Mouse (Mus musculus) layer of hippocampus, postnatal 14 days (tissue): Measurements from ENCODE around the gene Hmx2. TPM values are rescaled to one million over a fixed set of nuclear protein-coding genes. Genes with fewer than 3 reads are reported as not detected.

Experiments
- DNase-seq, 2 experiments: peaks; one replicate each; pipeline ENCODE4 v3.0.0; 2021 to 2022; ENCODE audit warnings: low spot score in 2 of 2, mixed read lengths in 1 of 2
- total RNA-seq, 2 experiments: library from RNA; stranded (reverse); gene quantifications; 2 replicates each; pipeline ENCODE4 v1.2.3; 2021

Hmx2 gene
- total RNA-seq, 2 experiments from 2014 or later, result not detected

DNA sequence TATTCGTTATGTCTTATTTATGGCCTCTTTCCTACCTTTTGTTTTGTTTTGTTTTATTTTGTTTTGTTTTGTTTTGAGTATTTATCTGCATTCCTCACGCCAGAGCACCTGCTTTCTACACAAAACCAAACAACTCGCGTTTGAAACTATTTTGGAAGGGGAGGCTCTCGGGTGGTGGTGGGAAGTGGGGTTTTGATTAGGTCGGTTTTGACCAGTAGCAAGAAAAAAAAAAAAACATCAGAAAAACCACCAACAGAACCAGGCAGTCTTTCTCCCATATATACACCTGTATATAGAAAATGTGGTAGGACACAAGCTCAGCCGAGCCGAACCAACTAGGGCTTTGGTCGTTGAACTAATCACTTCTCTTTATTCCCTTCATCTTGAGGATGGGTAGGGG is 7.5 kb downstream of the Hmx2 start:
- DNase-seq, result no peak

DNA sequence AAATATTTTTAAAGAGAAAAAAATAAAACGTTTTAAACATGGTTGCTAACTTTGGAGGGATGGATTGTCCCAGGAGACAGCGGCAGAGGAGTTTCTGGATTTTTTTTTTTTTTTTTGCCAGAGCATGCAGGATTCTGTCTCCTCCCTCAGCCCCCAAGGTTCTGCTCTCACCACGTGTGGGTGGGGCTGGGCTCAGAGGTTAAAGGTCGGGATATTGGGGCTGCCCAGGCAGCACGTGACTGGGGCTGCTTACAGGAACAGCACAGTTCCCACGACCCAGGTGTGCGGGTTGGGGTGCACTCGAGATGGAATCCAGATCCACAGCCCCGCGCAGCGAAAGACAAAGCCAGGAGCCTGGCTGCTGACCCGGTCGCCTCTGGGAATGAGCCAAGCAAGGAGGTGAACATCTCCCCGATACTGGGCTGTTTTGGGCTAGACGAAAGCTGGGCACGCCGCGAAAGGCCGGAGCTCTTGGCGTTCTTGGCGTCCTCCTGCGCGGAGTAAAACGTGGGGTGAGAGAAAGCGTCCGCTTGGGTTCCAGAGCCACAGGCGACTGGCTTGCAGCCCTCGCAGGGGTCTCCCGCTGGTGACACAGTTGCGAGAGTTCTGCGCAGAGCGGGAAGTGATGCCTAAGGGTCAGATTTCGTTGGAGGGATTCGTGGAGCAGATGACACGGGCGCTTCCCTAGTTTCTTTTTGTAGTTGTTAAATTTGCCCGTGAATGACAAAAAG is 8.1 kb downstream of the Hmx2 start:
- DNase-seq, result no peak

DNA sequence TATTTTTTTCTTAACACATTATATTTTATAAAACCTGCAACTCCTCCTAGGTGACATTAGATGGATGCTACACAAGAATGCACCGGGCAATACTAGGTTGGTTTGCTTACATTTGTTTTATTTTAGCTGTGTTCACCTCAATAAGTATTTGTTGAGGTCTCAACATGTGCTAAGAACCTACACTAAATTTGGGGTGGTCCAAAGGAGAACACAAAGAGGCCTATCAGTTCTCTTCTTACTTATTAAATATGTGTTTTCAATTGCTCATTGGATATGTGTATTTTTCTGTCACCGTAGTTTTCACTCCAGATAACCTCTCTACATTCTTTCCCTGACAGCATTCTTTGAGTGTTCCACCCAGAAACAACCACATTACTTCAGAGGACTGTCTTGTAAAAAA is 9.2 kb downstream of the Hmx2 start:
- no peak for DNase-seq

DNA sequence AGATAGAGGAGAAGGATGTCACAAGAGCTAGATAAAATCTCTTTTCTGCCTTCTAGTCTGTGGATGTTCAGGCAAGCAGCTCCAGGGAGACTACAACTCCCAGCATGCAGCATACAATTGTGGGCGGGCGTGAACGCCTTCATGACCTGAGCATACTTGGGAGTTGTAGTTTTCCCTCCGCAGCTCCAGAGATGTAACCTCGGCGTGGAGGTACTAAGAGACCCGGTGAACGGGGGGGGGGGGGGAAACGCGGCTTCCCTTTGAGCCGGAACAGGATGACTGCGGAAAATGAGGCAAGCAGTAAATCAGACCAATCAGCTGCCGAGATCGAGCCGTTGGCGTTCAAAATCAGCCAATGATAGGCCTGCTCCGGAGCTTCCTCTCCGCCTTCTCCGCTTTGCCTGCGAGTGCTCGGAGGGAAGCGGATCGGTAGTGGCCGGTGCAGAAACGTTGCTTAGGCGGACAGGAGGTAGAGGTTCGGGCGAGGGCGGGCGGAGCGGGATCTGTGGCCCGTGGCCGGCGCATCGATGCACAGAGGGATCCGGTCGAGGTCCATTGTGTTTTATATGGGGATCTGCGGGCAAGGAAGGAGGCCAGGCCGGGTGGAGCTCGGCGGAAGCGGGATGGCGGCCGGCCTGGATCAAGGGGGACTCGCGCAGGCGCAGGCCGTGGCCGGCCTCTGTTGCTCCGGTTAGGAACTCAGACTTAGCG is 11.6 kb downstream of the Hmx2 start, which contains the start of gene Bub3:
Bub3 (plus strand) TSS at position 237 of the 711 bp plus-strand sequence.
- peak; percentile 91 to 95 for DNase-seq

DNA sequence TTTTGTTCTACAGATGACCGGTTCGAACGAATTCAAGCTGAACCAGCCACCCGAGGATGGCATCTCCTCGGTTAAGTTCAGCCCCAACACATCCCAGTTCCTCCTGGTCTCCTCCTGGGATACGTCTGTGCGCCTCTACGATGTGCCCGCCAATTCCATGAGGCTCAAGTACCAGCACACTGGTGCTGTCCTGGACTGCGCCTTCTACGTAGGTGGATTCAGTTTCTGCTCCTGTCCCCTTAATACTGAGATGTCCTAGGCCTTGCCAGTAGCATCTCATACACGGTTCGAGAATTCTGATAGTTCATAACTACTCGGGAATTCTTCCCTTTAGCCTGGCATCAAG is 12.1 kb downstream of the Hmx2 start:
- no peak for DNase-seq

DNA sequence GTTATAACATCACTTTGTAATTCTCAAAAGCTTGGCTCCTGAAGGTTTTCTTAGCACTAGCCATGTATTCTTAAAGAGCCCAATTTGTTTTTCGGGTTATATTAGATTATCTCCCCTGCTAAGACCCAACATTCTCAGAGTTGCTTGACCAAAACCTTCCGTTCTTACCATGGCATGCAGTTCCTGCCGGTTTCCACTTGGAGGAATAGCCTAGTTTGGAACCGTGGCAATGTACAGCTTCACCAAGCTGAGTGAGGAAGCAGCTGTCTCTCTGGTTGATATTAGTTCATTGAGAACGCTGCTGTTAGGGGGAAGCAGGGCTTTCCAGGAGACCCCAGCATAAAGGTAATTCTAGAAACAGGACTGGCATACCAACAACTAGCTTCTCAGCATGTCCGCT is 26.7 kb downstream of the Hmx2 start:
- DNase-seq, result peak in 1 of 2 experiments; percentile 2

DNA sequence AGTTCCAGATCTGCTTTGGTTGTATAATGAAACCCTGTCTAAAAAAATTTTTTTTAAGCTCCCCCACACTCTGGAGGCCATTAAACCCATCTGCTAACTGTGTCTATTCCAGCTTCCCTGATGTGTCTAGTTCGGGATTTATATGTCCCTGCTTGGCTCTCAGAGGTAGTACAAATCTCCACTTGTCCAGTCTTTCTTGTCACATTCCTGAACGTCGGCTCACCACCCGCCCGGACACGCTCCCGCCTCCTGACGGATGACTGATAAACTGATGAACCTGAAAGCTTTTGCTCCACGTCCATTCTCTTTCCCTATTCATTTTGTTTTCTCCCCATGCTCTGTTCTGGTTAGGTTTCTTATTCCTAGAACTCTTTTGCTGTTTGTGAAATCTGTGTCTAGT is 33.6 kb downstream of the Hmx2 start:
- DNase-seq, result no peak

DNA sequence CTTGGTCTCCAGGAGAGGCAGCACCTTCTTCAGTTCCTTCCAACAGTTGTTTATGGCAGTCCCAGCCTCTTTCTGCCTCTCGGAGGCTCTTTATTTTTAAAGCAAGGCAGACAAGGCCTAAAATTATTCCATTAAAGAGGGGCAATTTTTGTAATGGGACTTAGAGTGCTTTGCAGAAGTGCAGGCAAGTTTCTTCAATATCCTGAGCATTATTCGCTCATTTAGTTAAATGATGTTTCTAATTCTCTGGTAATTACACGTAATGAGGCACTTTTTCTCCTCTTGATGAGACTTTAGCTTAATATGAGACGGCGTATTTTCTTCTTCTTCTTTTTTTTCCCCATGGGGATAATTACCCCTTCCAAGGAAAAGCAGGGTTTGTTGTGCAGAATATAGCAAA is 37.0 kb downstream of the Hmx2 start:
- DNase-seq, result no peak

DNA sequence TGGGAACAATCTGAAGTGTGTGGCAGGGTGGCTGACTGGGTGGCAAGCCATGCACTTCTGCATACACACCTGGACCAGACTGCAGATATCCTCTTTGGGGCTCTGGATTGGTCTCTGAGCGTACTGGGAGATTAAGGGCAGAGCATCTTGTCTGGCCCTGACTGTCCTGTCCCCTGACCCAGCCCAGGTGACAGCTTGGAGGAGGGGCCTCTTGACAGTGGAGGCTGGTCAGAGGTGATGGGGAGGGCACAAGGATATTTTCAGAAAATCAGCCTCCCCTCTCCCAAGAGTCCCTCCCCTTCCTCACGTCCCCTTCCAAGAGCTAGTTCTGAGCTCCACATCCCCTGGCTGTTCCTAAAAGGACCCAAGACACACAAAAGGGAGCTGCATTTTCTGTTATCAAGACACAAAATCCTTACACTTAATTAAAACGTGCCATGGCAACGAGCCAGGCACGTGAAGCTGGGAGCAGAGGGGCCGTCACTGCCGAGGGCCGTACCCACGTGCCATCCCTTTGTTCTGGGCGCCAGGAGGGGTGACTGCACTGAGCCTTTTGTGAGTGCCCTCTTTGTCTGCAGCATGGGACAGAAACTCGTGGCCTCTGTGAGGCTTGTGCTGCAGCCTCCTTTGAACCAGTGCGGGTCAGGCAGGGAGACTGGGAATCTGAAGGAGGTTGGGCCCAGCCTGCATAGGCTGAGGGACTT is 49.4 kb downstream of the Hmx2 start:
- DNase-seq, result no peak

DNA sequence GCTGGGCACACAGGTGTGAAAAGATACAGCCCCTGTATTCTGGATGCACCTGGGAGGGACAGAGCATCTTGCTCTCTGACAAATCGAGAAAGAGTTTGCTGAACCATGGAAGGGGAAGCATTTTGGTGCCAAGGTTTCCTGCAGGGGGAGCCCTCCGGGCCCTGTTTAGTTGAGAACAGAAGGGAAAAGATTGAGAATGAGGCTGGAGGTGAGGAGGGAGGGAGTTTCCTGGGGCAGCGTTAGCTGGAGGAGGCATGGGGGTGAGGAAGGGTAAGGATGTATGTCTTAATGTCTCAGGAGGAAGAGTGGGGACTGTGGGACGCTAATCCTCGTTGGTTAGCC is 49.9 kb downstream of the Hmx2 start:
- peak; percentile 25 to 32 for DNase-seq

DNA sequence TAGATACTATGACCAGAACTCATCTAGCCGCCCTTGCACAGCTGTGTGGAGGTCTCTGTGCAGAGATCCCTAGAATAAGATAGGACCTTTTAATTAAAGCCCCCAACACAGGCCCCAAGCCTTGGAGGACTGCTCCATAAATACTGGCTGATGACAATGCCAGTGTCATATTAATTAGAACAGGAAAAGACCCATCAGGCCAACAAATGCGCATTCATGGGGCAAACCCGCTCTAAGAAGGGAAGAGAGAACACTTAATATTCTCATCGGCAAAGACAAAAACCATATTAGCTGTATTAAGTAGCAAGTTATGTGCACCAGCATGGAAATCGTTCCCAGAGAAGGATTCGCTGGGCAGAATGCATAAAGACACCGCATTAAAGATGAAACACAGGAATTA is 53.5 kb downstream of the Hmx2 start:
- DNase-seq, result no peak

DNA sequence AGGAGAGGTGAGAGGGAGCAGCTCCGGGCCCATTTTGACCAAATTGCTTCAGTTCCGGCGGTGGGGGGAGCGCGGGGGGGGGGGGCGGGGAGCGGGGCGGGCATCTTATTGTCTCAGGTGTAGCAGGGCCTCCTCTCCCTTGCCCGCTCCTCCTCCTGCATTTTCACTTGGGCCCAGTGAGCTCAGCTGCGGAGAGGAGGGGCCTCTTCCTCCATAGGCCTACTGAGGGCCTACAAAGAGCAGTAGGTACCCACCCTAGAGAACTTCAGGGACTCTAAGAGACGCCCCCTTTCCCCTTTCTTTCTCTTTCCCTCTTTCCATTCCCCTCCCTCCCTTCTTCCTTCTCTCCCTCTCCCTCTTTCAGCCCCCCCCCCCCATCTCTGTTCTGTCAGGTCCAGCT is 54.6 kb downstream of the Hmx2 start:
- DNase-seq, result no peak

DNA sequence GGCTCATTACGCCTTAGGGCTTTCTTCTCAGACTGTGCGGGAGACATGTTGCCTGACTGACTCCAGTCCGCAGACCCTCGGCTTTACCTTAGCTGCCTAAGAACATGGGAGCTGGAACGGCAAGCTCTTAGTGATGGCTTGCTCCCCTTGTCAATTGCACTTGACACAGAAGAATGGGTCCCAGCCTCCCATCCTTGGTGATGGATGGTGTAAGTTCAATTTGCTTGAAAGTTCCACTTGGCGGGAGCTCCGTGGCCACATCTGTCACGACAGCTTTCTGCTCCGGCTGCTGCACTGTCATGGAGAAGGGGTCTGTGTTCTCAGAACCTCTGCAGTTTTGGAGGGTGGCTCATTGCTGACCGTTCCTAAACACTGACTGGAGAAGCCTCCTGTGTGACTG is 56.4 kb downstream of the Hmx2 start:
- no peak for DNase-seq

DNA sequence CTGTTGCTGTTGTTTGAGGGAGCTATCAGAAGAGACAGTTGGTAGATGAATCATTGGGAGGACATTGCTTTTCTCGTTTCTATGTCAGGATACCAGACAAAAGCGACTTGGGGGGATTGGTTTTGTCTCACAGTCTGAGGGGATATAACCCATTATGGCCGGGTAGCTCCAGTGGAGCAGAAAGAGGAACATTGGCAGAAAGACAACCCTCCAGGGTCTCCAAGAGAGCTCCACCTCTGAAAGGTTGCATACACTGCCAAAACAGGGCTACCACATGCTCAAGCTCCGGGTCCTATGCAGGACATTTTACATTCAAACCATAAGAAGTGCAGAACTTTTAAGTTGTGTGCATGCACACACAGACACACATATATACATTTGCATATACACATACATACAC is 56.9 kb downstream of the Hmx2 start:
- no peak for DNase-seq

Other genes starting within 250 kb of the Hmx2 start
- under 1 TPM; 0.17 to 0.28 TPM for gene Cuzd1, start 226.5 kb upstream of the Hmx2 start, total RNA-seq
- not detected for gene Fam24b, start 219.3 kb upstream of the Hmx2 start, total RNA-seq
- gene Fam24a, start 214.9 kb upstream of the Hmx2 start, total RNA-seq, result not detected
- gene 2310057M21Rik, start 186.0 kb upstream of the Hmx2 start, total RNA-seq, result 10 to 100 TPM; 30.5 to 31.0 TPM
- 10 to 100 TPM; 42.2 to 51.4 TPM for gene Pstk, start 177.6 kb upstream of the Hmx2 start, total RNA-seq
- gene Ikzf5, start 138.3 kb upstream of the Hmx2 start, total RNA-seq, result 10 to 100 TPM; 43.8 to 51.4 TPM
- 10 to 100 TPM; 68.2 to 70.0 TPM for gene Acadsb, start 138.2 kb upstream of the Hmx2 start, total RNA-seq
- not detected for gene Hmx3, start 5.9 kb upstream of the Hmx2 start, total RNA-seq
- 10 to 100 TPM; 52.9 to 56.1 TPM for gene Bub3, start 11.4 kb downstream of the Hmx2 start, total RNA-seq